Mouse (Mus musculus) cortical plate, adult 2 months (tissue): ENCODE results near the gene Rbm38. TPM values are rescaled to one million over a fixed set of nuclear protein-coding genes. Genes with fewer than 3 reads are reported as not detected.

Experiments used
- H3K27ac ChIP-seq: fragments of 200-500 bp; 2 replicates; pipeline ENCODE4 v1.5.1; 2012; ENCODE audit warnings: low read length, control low read depth, inconsistent platforms; ENCODE audit not compliant: insufficient read depth
- H3K4me1 ChIP-seq: fragments of 200-500 bp; 2 replicates; pipeline ENCODE4 v1.6.1; 2011; ENCODE audit warnings: low read length; ENCODE audit not compliant: control insufficient read depth, insufficient read depth
- H3K4me3 ChIP-seq: fragments of 200-500 bp; 2 replicates; pipeline ENCODE4 v1.5.1; 2011; ENCODE audit warnings: mild to moderate bottlenecking, low read length, control low read depth; ENCODE audit not compliant: insufficient read depth
- CTCF ChIP-seq: fragments of 200-500 bp; IDR thresholded peaks from 2 replicates; pipeline ENCODE4 v1.5.1; 2011; ENCODE audit warnings: mild to moderate bottlenecking, control low read depth, low read length; ENCODE audit not compliant: insufficient read depth; ENCODE audit errors: extremely low read depth
- POLR2A ChIP-seq: fragments of 200-500 bp; IDR thresholded peaks from 2 replicates; pipeline ENCODE4 v1.6.1; 2011; ENCODE audit warnings: mild to moderate bottlenecking, low read length, control low read depth; ENCODE audit not compliant: insufficient read depth; ENCODE audit errors: extremely low read depth
- polyA plus RNA-seq: library from polyadenylated mRNA; depleted of rRNA; stranded (reverse); fragments of >200 nt; gene quantifications from 2 replicates; pipeline ENCODE4 v1.2.3, GENCODE M21; 2012

Gene Rbm38
- polyA plus RNA-seq, 1 experiment, result 5.9 TPM

GRCm38 (mm10) chr2:173010220-173010717 is 10.0 kb upstream of the Rbm38 start:
- H3K4me1 ChIP-seq, result no peaks in the 10 kb centered on the region
- no peak overlapping the region for H3K4me3 ChIP-seq
- no peak overlapping the region for H3K27ac ChIP-seq
- TF ChIP-seq CTCF, result no peak
- TF ChIP-seq POLR2A, result no peak

GRCm38 (mm10) chr2:173011440-173011839 is 8.9 kb upstream of the Rbm38 start:
- no peak overlapping the region for H3K4me3 ChIP-seq
- no peak for TF ChIP-seq POLR2A
- TF ChIP-seq CTCF, result no peak
- no peaks in the 10 kb centered on the region for H3K4me1 ChIP-seq
- no peak overlapping the region for H3K27ac ChIP-seq

GRCm38 (mm10) chr2:173014741-173015287 is 5.5 kb upstream of the Rbm38 start:
- no peak overlapping the region for H3K4me3 ChIP-seq
- H3K4me1 ChIP-seq, result no peaks in the 10 kb centered on the region
- TF ChIP-seq CTCF (no peak), POLR2A (no peak)
- no peak overlapping the region for H3K27ac ChIP-seq

GRCm38 (mm10) chr2:173017940-173018339 is 2.4 kb upstream of the Rbm38 start:
- TF ChIP-seq POLR2A (no peak), CTCF (no peak)
- Histone ChIP-seq H3K4me1 (no peaks in the 10 kb centered on the region), H3K4me3 (no peak overlapping the region), H3K27ac (no peak overlapping the region)

GRCm38 (mm10) chr2:173018618-173019017 is 1.7 kb upstream of the Rbm38 start:
- no peak overlapping the region for H3K4me3 ChIP-seq
- no peak overlapping the region for H3K27ac ChIP-seq
- no peaks in the 10 kb centered on the region for H3K4me1 ChIP-seq
- no peak for TF ChIP-seq POLR2A
- no peak for TF ChIP-seq CTCF

GRCm38 (mm10) chr2:173019322-173019721 is 976 bp upstream of the Rbm38 start:
- no peak overlapping the region for H3K27ac ChIP-seq
- peak overlapping the region; percentile 23; the same call in 1 of the 2 replicates for H3K4me3 ChIP-seq
- H3K4me1 ChIP-seq, result no peaks in the 10 kb centered on the region
- no peak for TF ChIP-seq POLR2A
- no peak for TF ChIP-seq CTCF

- Histone ChIP-seq H3K27ac (no peak overlapping the region), H3K4me3 (peak overlapping the region; percentile 23; the same call in 1 of the 2 replicates), H3K4me1 (no peaks in the 10 kb centered on the region)
- no peak for TF ChIP-seq POLR2A
- TF ChIP-seq CTCF, result no peak
Measured at GRCm38 (mm10) chr2:173019790-173020189, 508 bp upstream of the Rbm38 start.

GRCm38 (mm10) chr2:173021633-173022055 is 1.3 kb downstream of the Rbm38 start:
- Histone ChIP-seq H3K27ac (no peak overlapping the region), H3K4me1 (no peaks in the 10 kb centered on the region), H3K4me3 (peak overlapping the region; percentile 69)
- peak; percentile 71 for TF ChIP-seq POLR2A
- no peak for TF ChIP-seq CTCF

GRCm38 (mm10) chr2:173022056-173022681 is 1.9 kb downstream of the Rbm38 start:
- no peak for TF ChIP-seq POLR2A
- H3K4me3 ChIP-seq, result peak overlapping the region; percentile 69
- no peak overlapping the region for H3K27ac ChIP-seq
- no peaks in the 10 kb centered on the region for H3K4me1 ChIP-seq

GRCm38 (mm10) chr2:173022813-173023212 is 2.5 kb downstream of the Rbm38 start:
- H3K4me1 ChIP-seq, result no peaks in the 10 kb centered on the region
- H3K27ac ChIP-seq, result no peak overlapping the region
- peak overlapping the region; percentile 69; the same call in 1 of the 2 replicates for H3K4me3 ChIP-seq

More at GRCm38 (mm10) chr2:173022813-173023212, 2.5 kb downstream of the Rbm38 start:
- TF ChIP-seq CTCF, result no peak
- TF ChIP-seq POLR2A, result no peak
